Mouse (Mus musculus): ENCODE data around the gene Ice2. TPM values are rescaled to one million over a fixed set of nuclear protein-coding genes. Genes with fewer than 3 reads are reported as not detected.

Ice2 gene
- 7.3 and 8.1 TPM in 2 replicates for polyA plus RNA-seq (2015; fragmentation: Nextera tagmentation; extraction: Ambion mirVana)

GRCm38 (mm10) chr9:69397760-69398452, at the start of gene Ice2:
TSS of gene Ice2 (plus strand) at chr9:69397906.
- ATAC-seq, result peak; percentile 95
- H3K27me3 ChIP-seq (replicated peaks; ENCODE audit: insufficient read depth, low read length), result no peaks in the 10 kb centered on the region
- WGBS, result under 1% methylated on average over 53 of the region's 53 CpGs

GRCm38 (mm10) chr9:69349537-69349936, 48.2 kb upstream of the Ice2 start:
- no peak for DNase-seq (ENCODE audit: low spot score)
- 90% methylated on average over 2 of the region's 2 CpGs for WGBS
- Histone ChIP-seq H3K4me2 (replicated peaks; ENCODE audit: low read depth, low read length) (no peak overlapping the region), H3K27me3 (replicated peaks; ENCODE audit: insufficient read depth, low read length) (no peaks in the 10 kb centered on the region), H3K4me1 (ENCODE audit: insufficient read depth, low read depth, low read length) (no peaks in the 10 kb centered on the region), H3K27ac (ENCODE audit: low read length) (no peak overlapping the region), H3K36me3 (ENCODE audit: insufficient read depth, low read length) (no peaks in the 10 kb centered on the region), H3K9me3 (ENCODE audit: low read length) (no peaks in the 10 kb centered on the region), H3K9ac (replicated peaks; ENCODE audit: low read depth) (no peak overlapping the region), H3K4me3 (ENCODE audit: low read depth, low read length) (no peak overlapping the region)
- TF ChIP-seq EP300 (IDR thresholded peaks at IDR 0.05) (no peak), CTCF (IDR thresholded peaks at IDR 0.05) (no peak)
- ATAC-seq, result no peak

More at GRCm38 (mm10) chr9:69397760-69398452, at the start of gene Ice2:
- Histone ChIP-seq H3K4me2 (replicated peaks; ENCODE audit: low read depth, low read length) (peak within 1 kb of the TSS; percentile 87), H3K4me1 (ENCODE audit: insufficient read depth, low read depth, low read length) (peaks cover 6% of the 10 kb centered on the region; the same call in 1 of the 2 replicates), H3K9ac (replicated peaks; ENCODE audit: low read depth) (peak within 1 kb of the TSS; percentile 99), H3K27ac (ENCODE audit: low read length) (peak within 1 kb of the TSS; percentile 91), H3K9me3 (ENCODE audit: low read length) (no peaks in the 10 kb centered on the region), H3K36me3 (ENCODE audit: insufficient read depth, low read length) (no peaks in the 10 kb centered on the region), H3K4me3 (ENCODE audit: low read depth, low read length) (peak within 1 kb of the TSS; percentile 90)
- DNase-seq (ENCODE audit: low spot score), result peak; percentile 84
- TF ChIP-seq EP300 (IDR thresholded peaks at IDR 0.05) (no peak), CTCF (IDR thresholded peaks at IDR 0.05) (no peak)

GRCm38 (mm10) chr9:69354228-69354627, 43.5 kb upstream of the Ice2 start:
- H3K4me3 ChIP-seq (ENCODE audit: low read depth, low read length), result no peak overlapping the region
- ATAC-seq, result no peak
- no peak overlapping the region for H3K9ac ChIP-seq (replicated peaks; ENCODE audit: low read depth)
- H3K9me3 ChIP-seq (ENCODE audit: low read length), result no peaks in the 10 kb centered on the region
- H3K27me3 ChIP-seq (replicated peaks; ENCODE audit: insufficient read depth, low read length), result no peaks in the 10 kb centered on the region
- H3K36me3 ChIP-seq (ENCODE audit: insufficient read depth, low read length), result no peaks in the 10 kb centered on the region
- TF ChIP-seq CTCF (IDR thresholded peaks at IDR 0.05) (no peak), EP300 (IDR thresholded peaks at IDR 0.05) (no peak)
- H3K4me2 ChIP-seq (replicated peaks; ENCODE audit: low read depth, low read length), result no peak overlapping the region
- 82% methylated on average over 6 of the region's 6 CpGs for WGBS
- DNase-seq (ENCODE audit: low spot score), result no peak
- H3K4me1 ChIP-seq (ENCODE audit: insufficient read depth, low read depth, low read length), result no peaks in the 10 kb centered on the region
- H3K27ac ChIP-seq (ENCODE audit: low read length), result no peak overlapping the region

DNA sequence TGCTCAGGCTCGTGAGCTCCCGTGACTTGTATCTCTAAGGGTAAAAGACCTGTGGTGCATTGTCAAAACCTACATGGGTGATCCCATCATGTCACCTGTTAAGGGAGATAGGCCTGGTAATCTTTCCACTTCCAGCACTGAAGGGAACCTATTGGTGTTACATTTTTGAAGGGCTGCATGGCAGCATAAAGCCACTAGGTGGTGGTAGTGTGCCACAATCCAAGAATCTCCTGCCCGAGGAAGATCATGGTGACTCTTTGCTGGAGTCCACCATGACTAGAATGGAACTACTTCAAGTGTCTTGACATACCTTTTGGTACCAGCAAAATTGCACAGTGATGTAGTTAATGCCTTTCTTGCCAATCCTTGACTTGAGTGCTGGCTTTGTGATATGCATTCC, 39.9 kb upstream of the Ice2 start:
- Histone ChIP-seq H3K27me3 (replicated peaks; ENCODE audit: insufficient read depth, low read length) (no peaks in the 10 kb centered on the region), H3K4me1 (ENCODE audit: insufficient read depth, low read depth, low read length) (no peaks in the 10 kb centered on the region), H3K4me2 (replicated peaks; ENCODE audit: low read depth, low read length) (no peak overlapping the region), H3K9ac (replicated peaks; ENCODE audit: low read depth) (no peak overlapping the region), H3K36me3 (ENCODE audit: insufficient read depth, low read length) (no peaks in the 10 kb centered on the region), H3K27ac (ENCODE audit: low read length) (no peak overlapping the region), H3K4me3 (ENCODE audit: low read depth, low read length) (no peak overlapping the region), H3K9me3 (ENCODE audit: low read length) (no peaks in the 10 kb centered on the region)
- 30% methylated on average over 3 of the region's 3 CpGs for WGBS
- TF ChIP-seq CTCF (IDR thresholded peaks at IDR 0.05) (peak; percentile 93), EP300 (IDR thresholded peaks at IDR 0.05) (no peak)
- DNase-seq (ENCODE audit: low spot score) (peak; percentile 60), ATAC-seq (no peak)

- Histone ChIP-seq H3K9ac (replicated peaks; ENCODE audit: low read depth) (no peak overlapping the region), H3K4me1 (ENCODE audit: insufficient read depth, low read depth, low read length) (no peaks in the 10 kb centered on the region), H3K36me3 (ENCODE audit: insufficient read depth, low read length) (no peaks in the 10 kb centered on the region), H3K9me3 (ENCODE audit: low read length) (no peaks in the 10 kb centered on the region), H3K4me2 (replicated peaks; ENCODE audit: low read depth, low read length) (no peak overlapping the region), H3K27me3 (replicated peaks; ENCODE audit: insufficient read depth, low read length) (no peaks in the 10 kb centered on the region), H3K27ac (ENCODE audit: low read length) (no peak overlapping the region), H3K4me3 (ENCODE audit: low read depth, low read length) (no peak overlapping the region)
- DNase-seq (ENCODE audit: low spot score) (no peak), ATAC-seq (no peak)
- 76% methylated on average over 6 of the region's 6 CpGs for WGBS
- TF ChIP-seq CTCF (IDR thresholded peaks at IDR 0.05) (no peak), EP300 (IDR thresholded peaks at IDR 0.05) (no peak)
Observed at GRCm38 (mm10) chr9:69358797-69359196, 38.9 kb upstream of the Ice2 start.

DNA sequence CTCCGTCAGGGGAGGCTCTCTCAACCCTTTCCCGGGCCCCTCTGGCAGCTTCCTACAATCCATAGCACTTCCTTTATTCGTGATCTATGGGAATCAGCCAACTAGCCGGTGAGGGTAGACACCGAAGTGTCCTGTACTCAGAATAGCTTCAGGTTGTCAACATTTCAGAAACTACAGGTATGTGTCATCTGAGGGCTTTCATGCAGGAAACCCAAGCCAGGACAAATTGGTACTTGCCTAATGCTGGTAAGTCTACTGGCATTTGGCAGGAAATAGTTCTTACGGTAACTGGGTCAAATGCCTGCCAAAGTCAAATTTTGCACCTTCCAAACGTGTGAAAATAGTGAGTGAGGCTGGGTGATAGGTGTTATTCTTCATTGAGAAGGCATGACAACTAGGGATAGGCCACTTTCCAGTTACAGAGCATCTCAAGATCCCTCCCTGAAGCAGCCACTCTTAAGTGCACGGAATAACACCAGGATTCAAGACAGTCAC, 35.7 kb upstream of the Ice2 start:
- ATAC-seq (no peak), DNase-seq (ENCODE audit: low spot score) (no peak)
- no peak for TF ChIP-seq CTCF (IDR thresholded peaks at IDR 0.05)
- no peak for TF ChIP-seq EP300 (IDR thresholded peaks at IDR 0.05)
- H3K4me2 ChIP-seq (replicated peaks; ENCODE audit: low read depth, low read length), result no peak overlapping the region
- no peak overlapping the region for H3K27ac ChIP-seq (ENCODE audit: low read length)
- no peak overlapping the region for H3K9ac ChIP-seq (replicated peaks; ENCODE audit: low read depth)
- H3K4me3 ChIP-seq (ENCODE audit: low read depth, low read length), result no peak overlapping the region
- H3K9me3 ChIP-seq (ENCODE audit: low read length), result no peaks in the 10 kb centered on the region
- no peaks in the 10 kb centered on the region for H3K4me1 ChIP-seq (ENCODE audit: insufficient read depth, low read depth, low read length)
- H3K36me3 ChIP-seq (ENCODE audit: insufficient read depth, low read length), result no peaks in the 10 kb centered on the region
- H3K27me3 ChIP-seq (replicated peaks; ENCODE audit: insufficient read depth, low read length), result no peaks in the 10 kb centered on the region
- WGBS, result 77% methylated on average over 8 of the region's 8 CpGs
